Mouse (Mus musculus) intestine, postnatal 0 days (tissue): ENCODE data around the gene Itih5. TPM values are rescaled to one million over a fixed set of nuclear protein-coding genes. Genes with fewer than 3 reads are reported as not detected.

ENCODE experiments used
- ATAC-seq: fragments of 200-750 bp; cut with Nextera tagmentation; 2 replicates; pipeline ENCODE4 v1.8.0; 2017; ENCODE audit warnings: mild to moderate bottlenecking, moderate TSS enrichment, moderate library complexity
- H3K27ac ChIP-seq: fragments of 300-500 bp; sonication (generic); 2 replicates; pipeline ENCODE4 v1.5.1; 2014; ENCODE audit warnings: mild to moderate bottlenecking, low read depth, low read length, moderate library complexity
- H3K27me3 ChIP-seq: fragments of 300-500 bp; sonication (generic); replicated peaks from 2 replicates; pipeline ENCODE4 v1.6.1; 2014; ENCODE audit warnings: low read length, mixed read lengths; ENCODE audit not compliant: control insufficient read depth, insufficient read depth
- H3K36me3 ChIP-seq: fragments of 300-500 bp; sonication (generic); 2 replicates; pipeline ENCODE4 v1.6.1; 2014; ENCODE audit warnings: mild to moderate bottlenecking, moderate library complexity; ENCODE audit not compliant: control insufficient read depth, insufficient read depth
- H3K4me1 ChIP-seq: fragments of 300-500 bp; sonication (generic); replicated peaks from 2 replicates; pipeline ENCODE4 v1.6.1; 2014; ENCODE audit warnings: antibody characterized with exemption, low read length, mixed read lengths; ENCODE audit not compliant: control insufficient read depth, insufficient read depth
- H3K4me2 ChIP-seq: fragments of 300-500 bp; sonication (generic); replicated peaks from 2 replicates; pipeline ENCODE4 v1.6.1; 2014; ENCODE audit warnings: low read depth, mild to moderate bottlenecking, moderate library complexity
- H3K4me3 ChIP-seq: fragments of 300-500 bp; sonication (generic); 2 replicates; pipeline ENCODE4 v1.5.1; 2014; ENCODE audit warnings: low read depth, low read length
- H3K9ac ChIP-seq: fragments of 300-500 bp; sonication (generic); 2 replicates; pipeline ENCODE4 v1.6.1; 2014; ENCODE audit warnings: mild to moderate bottlenecking, low read depth, low read length
- H3K9me3 ChIP-seq: fragments of 300-500 bp; sonication (generic); 2 replicates; pipeline ENCODE4 v1.6.1; 2016; ENCODE audit warnings: mixed run types; ENCODE audit not compliant: control insufficient read depth
- CTCF ChIP-seq: sonication (generic); IDR thresholded peaks from 2 replicates; pipeline ENCODE4 v1.5.1; 2016; ENCODE audit warnings: low read depth, mild to moderate bottlenecking, control low read depth, antibody characterized with exemption, moderate library complexity
- WGBS: fragments of 180-500 bp; shearing (Covaris S2); extraction: QIAGEN DNeasy Blood & Tissue Kit; methylation state at CpG from one replicate; pipeline ENCODE4 v1.1.7; 2014; 5-methylcytosine and 5-hydroxymethylcytosine counted together
- polyA plus RNA-seq: library from polyadenylated mRNA; unstranded; fragments of >200 nt; fragmentation: Nextera tagmentation; extraction: Ambion mirVana; gene quantifications from 2 replicates; pipeline ENCODE4 v1.2.1, GENCODE M21; 2015

Itih5 gene
- polyA plus RNA-seq, 1 experiment from 2014 or later = 14.2 TPM

GRCm38 (mm10) chr2:10157184-10157583, 3.8 kb downstream of the Itih5 start:
- Histone ChIP-seq H3K9ac (no peak overlapping the region), H3K4me2 (no peak overlapping the region), H3K36me3 (no peaks in the 10 kb centered on the region), H3K27ac (no peak overlapping the region), H3K27me3 (no peaks in the 10 kb centered on the region), H3K9me3 (no peaks in the 10 kb centered on the region), H3K4me1 (peaks cover 5% of the 10 kb centered on the region; the same call in 1 of the 2 replicates), H3K4me3 (no peak overlapping the region)
- TF ChIP-seq CTCF = no peak
- 73% methylated on average over 10 of the region's 10 CpGs for whole genome bisulfite sequencing
- no peak for ATAC-seq

GRCm38 (mm10) chr2:10162011-10162410, 8.6 kb downstream of the Itih5 start:
- 91% methylated on average over 4 of the region's 4 CpGs for WGBS
- no peak for ATAC-seq
- H3K4me2 ChIP-seq = no peak overlapping the region
- no peak for TF ChIP-seq CTCF
- no peaks in the 10 kb centered on the region for H3K9me3 ChIP-seq
- no peak overlapping the region for H3K4me3 ChIP-seq
- H3K4me1 ChIP-seq = no peaks in the 10 kb centered on the region
- H3K9ac ChIP-seq = no peak overlapping the region
- no peak overlapping the region for H3K27ac ChIP-seq
- no peaks in the 10 kb centered on the region for H3K36me3 ChIP-seq
- no peaks in the 10 kb centered on the region for H3K27me3 ChIP-seq

- H3K9ac ChIP-seq = no peak overlapping the region
- no peak overlapping the region for H3K4me3 ChIP-seq
- no peak for TF ChIP-seq CTCF
- no peak overlapping the region for H3K4me2 ChIP-seq
- H3K36me3 ChIP-seq = no peaks in the 10 kb centered on the region
- H3K9me3 ChIP-seq = no peaks in the 10 kb centered on the region
- no peaks in the 10 kb centered on the region for H3K4me1 ChIP-seq
- ATAC-seq = no peak
- H3K27me3 ChIP-seq = no peaks in the 10 kb centered on the region
- WGBS = 64% methylated on average over 6 of the region's 6 CpGs
- H3K27ac ChIP-seq = no peak overlapping the region
These were observed 13.3 kb downstream of the Itih5 start for GRCm38 (mm10) chr2:10166635-10167034.

GRCm38 (mm10) chr2:10167283-10167682, 13.9 kb downstream of the Itih5 start:
- Histone ChIP-seq H3K27me3 (no peaks in the 10 kb centered on the region), H3K4me1 (no peaks in the 10 kb centered on the region), H3K9me3 (no peaks in the 10 kb centered on the region), H3K4me2 (no peak overlapping the region), H3K27ac (no peak overlapping the region), H3K36me3 (no peaks in the 10 kb centered on the region), H3K9ac (no peak overlapping the region), H3K4me3 (no peak overlapping the region)
- no peak for ATAC-seq
- 88% methylated on average over 11 of the region's 11 CpGs for WGBS
- TF ChIP-seq CTCF = no peak

- ATAC-seq = no peak
- TF ChIP-seq CTCF = no peak
These were observed 14.6 kb downstream of the Itih5 start for GRCm38 (mm10) chr2:10168016-10168415.

GRCm38 (mm10) chr2:10169991-10170390, 16.6 kb downstream of the Itih5 start:
- Histone ChIP-seq H3K4me1 (no peaks in the 10 kb centered on the region), H3K9ac (no peak overlapping the region), H3K27ac (no peak overlapping the region), H3K4me2 (no peak overlapping the region), H3K27me3 (no peaks in the 10 kb centered on the region), H3K4me3 (no peak overlapping the region), H3K36me3 (no peaks in the 10 kb centered on the region), H3K9me3 (no peaks in the 10 kb centered on the region)
- WGBS = 84% methylated on average over 16 of the region's 16 CpGs
- no peak for TF ChIP-seq CTCF
- ATAC-seq = no peak

More at GRCm38 (mm10) chr2:10168016-10168415, 14.6 kb downstream of the Itih5 start:
- H3K9me3 ChIP-seq = no peaks in the 10 kb centered on the region
- no peak overlapping the region for H3K9ac ChIP-seq
- no peak overlapping the region for H3K4me3 ChIP-seq
- H3K27ac ChIP-seq = no peak overlapping the region
- no peaks in the 10 kb centered on the region for H3K4me1 ChIP-seq
- WGBS = 46% methylated on average over 8 of the region's 8 CpGs
- no peak overlapping the region for H3K4me2 ChIP-seq
- H3K36me3 ChIP-seq = no peaks in the 10 kb centered on the region
- H3K27me3 ChIP-seq = no peaks in the 10 kb centered on the region

- Histone ChIP-seq H3K9ac (no peak overlapping the region), H3K4me2 (no peak overlapping the region), H3K4me3 (no peak overlapping the region), H3K27me3 (no peaks in the 10 kb centered on the region), H3K36me3 (no peaks in the 10 kb centered on the region), H3K4me1 (no peaks in the 10 kb centered on the region), H3K27ac (no peak overlapping the region), H3K9me3 (no peaks in the 10 kb centered on the region)
- WGBS = 63% methylated on average over 3 of the region's 3 CpGs
- no peak for TF ChIP-seq CTCF
- no peak for ATAC-seq
These were observed 40.2 kb downstream of the Itih5 start for GRCm38 (mm10) chr2:10193553-10193952.
